Mouse (Mus musculus): ENCODE data around the gene Tubd1. TPM values are rescaled to one million over a fixed set of nuclear protein-coding genes. Genes with fewer than 3 reads are reported as not detected.

Gene Tubd1
- polyA plus RNA-seq, 1 experiment: not detected

- TF ChIP-seq CTCF (IDR thresholded peaks at IDR 0.05; ENCODE audit: insufficient read depth, low read depth, low read length) (no peak), POLR2A (IDR thresholded peaks at IDR 0.05; ENCODE audit: insufficient read depth, low read depth, low read length) (no peak)
- Histone ChIP-seq H3K27ac (ENCODE audit: insufficient read depth, low read depth, low read length) (no peak overlapping the region), H3K4me1 (ENCODE audit: control insufficient read depth, insufficient read depth, low read length) (peaks cover 3% of the 10 kb centered on the region; the same call in 1 of the 2 replicates), H3K4me3 (ENCODE audit: insufficient read depth, low read depth, low read length) (no peak overlapping the region)
- 65% methylated on average over 2 of the region's 2 CpGs for WGBS
These were observed 27.8 kb downstream of the Tubd1 start for GRCm38 (mm10) chr11:86572623-86573022.

GRCm38 (mm10) chr11:86573646-86574231 is 28.9 kb downstream of the Tubd1 start:
- WGBS: 89% methylated on average over 6 of the region's 6 CpGs
- H3K27ac ChIP-seq (ENCODE audit: insufficient read depth, low read depth, low read length): no peak overlapping the region
- TF ChIP-seq CTCF (IDR thresholded peaks at IDR 0.05; ENCODE audit: insufficient read depth, low read depth, low read length) (no peak), POLR2A (IDR thresholded peaks at IDR 0.05; ENCODE audit: insufficient read depth, low read depth, low read length) (no peak)

GRCm38 (mm10) chr11:86574408-86574807 is 29.6 kb downstream of the Tubd1 start:
- H3K4me1 ChIP-seq (ENCODE audit: control insufficient read depth, insufficient read depth, low read length): peaks cover 7% of the 10 kb centered on the region; the same call in 1 of the 2 replicates
- no peak overlapping the region for H3K27ac ChIP-seq (ENCODE audit: insufficient read depth, low read depth, low read length)
- no peak overlapping the region for H3K4me3 ChIP-seq (ENCODE audit: insufficient read depth, low read depth, low read length)
- no peak for TF ChIP-seq POLR2A (IDR thresholded peaks at IDR 0.05; ENCODE audit: insufficient read depth, low read depth, low read length)
- no peak for TF ChIP-seq CTCF (IDR thresholded peaks at IDR 0.05; ENCODE audit: insufficient read depth, low read depth, low read length)
- WGBS: 82% methylated on average over 2 of the region's 2 CpGs

More at GRCm38 (mm10) chr11:86573646-86574231, 28.9 kb downstream of the Tubd1 start:
- Histone ChIP-seq H3K4me3 (ENCODE audit: insufficient read depth, low read depth, low read length) (no peak overlapping the region), H3K4me1 (ENCODE audit: control insufficient read depth, insufficient read depth, low read length) (peaks cover 4% of the 10 kb centered on the region; the same call in 1 of the 2 replicates)

GRCm38 (mm10) chr11:86575632-86576378 is 31.0 kb downstream of the Tubd1 start:
- Histone ChIP-seq H3K4me1 (ENCODE audit: control insufficient read depth, insufficient read depth, low read length) (peaks cover 7% of the 10 kb centered on the region; the same call in 1 of the 2 replicates), H3K4me3 (ENCODE audit: insufficient read depth, low read depth, low read length) (no peak overlapping the region), H3K27ac (ENCODE audit: insufficient read depth, low read depth, low read length) (no peak overlapping the region)
- WGBS: 66% methylated on average over 7 of the region's 7 CpGs
- TF ChIP-seq POLR2A (IDR thresholded peaks at IDR 0.05; ENCODE audit: insufficient read depth, low read depth, low read length): no peak
- no peak for TF ChIP-seq CTCF (IDR thresholded peaks at IDR 0.05; ENCODE audit: insufficient read depth, low read depth, low read length)

GRCm38 (mm10) chr11:86577231-86577630 is 32.4 kb downstream of the Tubd1 start:
- Histone ChIP-seq H3K27ac (ENCODE audit: insufficient read depth, low read depth, low read length) (no peak overlapping the region), H3K4me3 (ENCODE audit: insufficient read depth, low read depth, low read length) (no peak overlapping the region), H3K4me1 (ENCODE audit: control insufficient read depth, insufficient read depth, low read length) (peaks cover 4% of the 10 kb centered on the region; the same call in 1 of the 2 replicates)
- no peak for TF ChIP-seq CTCF (IDR thresholded peaks at IDR 0.05; ENCODE audit: insufficient read depth, low read depth, low read length)
- 82% methylated on average over 4 of the region's 4 CpGs for WGBS

GRCm38 (mm10) chr11:86578106-86578808 is 33.5 kb downstream of the Tubd1 start:
- no peak overlapping the region for H3K27ac ChIP-seq (ENCODE audit: insufficient read depth, low read depth, low read length)

GRCm38 (mm10) chr11:86578809-86579730 is 34.3 kb downstream of the Tubd1 start:
- H3K27ac ChIP-seq (ENCODE audit: insufficient read depth, low read depth, low read length): no peak overlapping the region
- no peak for TF ChIP-seq POLR2A (IDR thresholded peaks at IDR 0.05; ENCODE audit: insufficient read depth, low read depth, low read length)
- TF ChIP-seq CTCF (IDR thresholded peaks at IDR 0.05; ENCODE audit: insufficient read depth, low read depth, low read length): no peak
- no peak overlapping the region for H3K4me3 ChIP-seq (ENCODE audit: insufficient read depth, low read depth, low read length)
- peaks cover 4% of the 10 kb centered on the region; the same call in 1 of the 2 replicates for H3K4me1 ChIP-seq (ENCODE audit: control insufficient read depth, insufficient read depth, low read length)
- WGBS: 76% methylated on average over 25 of the region's 25 CpGs

More at GRCm38 (mm10) chr11:86578106-86578808, 33.5 kb downstream of the Tubd1 start:
- 77% methylated on average over 6 of the region's 6 CpGs for WGBS
- H3K4me3 ChIP-seq (ENCODE audit: insufficient read depth, low read depth, low read length): no peak overlapping the region
- peaks cover 4% of the 10 kb centered on the region; the same call in 1 of the 2 replicates for H3K4me1 ChIP-seq (ENCODE audit: control insufficient read depth, insufficient read depth, low read length)
- TF ChIP-seq POLR2A (IDR thresholded peaks at IDR 0.05; ENCODE audit: insufficient read depth, low read depth, low read length): no peak
- no peak for TF ChIP-seq CTCF (IDR thresholded peaks at IDR 0.05; ENCODE audit: insufficient read depth, low read depth, low read length)

GRCm38 (mm10) chr11:86579731-86580318 is 35.0 kb downstream of the Tubd1 start:
- Histone ChIP-seq H3K4me1 (ENCODE audit: control insufficient read depth, insufficient read depth, low read length) (peaks cover 4% of the 10 kb centered on the region; the same call in 1 of the 2 replicates), H3K4me3 (ENCODE audit: insufficient read depth, low read depth, low read length) (no peak overlapping the region), H3K27ac (ENCODE audit: insufficient read depth, low read depth, low read length) (no peak overlapping the region)
- no peak for TF ChIP-seq POLR2A (IDR thresholded peaks at IDR 0.05; ENCODE audit: insufficient read depth, low read depth, low read length)
- WGBS: 65% methylated on average over 10 of the region's 10 CpGs
